Mouse (Mus musculus): Measurements from ENCODE around the gene RPS10-NUDT3.
A peak's percentile ranks its signal among the peaks of the same experiment; 100 is the strongest.

DNA sequence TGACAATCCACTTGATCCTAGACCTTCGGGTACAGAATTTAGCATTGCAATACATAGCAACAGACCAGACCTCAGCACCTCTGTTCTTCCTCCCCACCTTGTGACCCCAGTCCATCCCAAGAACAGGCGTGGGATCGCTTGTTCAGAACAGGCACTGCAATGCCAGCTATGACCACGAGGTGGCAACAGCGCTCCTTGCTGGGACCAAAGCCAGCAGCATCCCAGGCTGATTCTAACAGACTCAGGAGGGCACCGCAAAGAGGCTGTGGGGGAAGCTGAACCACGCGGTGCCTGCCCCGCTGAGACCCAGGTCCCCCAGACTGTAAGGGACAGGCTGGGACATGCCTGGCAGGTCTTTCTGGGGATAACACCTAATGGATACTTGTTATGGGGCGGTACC, 100.3 kb downstream of the RPS10-NUDT3 start:
- TF ChIP-seq CTCF (conservative IDR thresholded peaks at IDR 0.05; ENCODE audit: low read length) (peak; percentile 98), NANOG (IDR thresholded peaks at IDR 0.05; ENCODE audit: borderline replicate concordance, low read length) (no peak)
